ENCODE assay signal across 17 mouse cellular contexts in the genomic region with DNA sequence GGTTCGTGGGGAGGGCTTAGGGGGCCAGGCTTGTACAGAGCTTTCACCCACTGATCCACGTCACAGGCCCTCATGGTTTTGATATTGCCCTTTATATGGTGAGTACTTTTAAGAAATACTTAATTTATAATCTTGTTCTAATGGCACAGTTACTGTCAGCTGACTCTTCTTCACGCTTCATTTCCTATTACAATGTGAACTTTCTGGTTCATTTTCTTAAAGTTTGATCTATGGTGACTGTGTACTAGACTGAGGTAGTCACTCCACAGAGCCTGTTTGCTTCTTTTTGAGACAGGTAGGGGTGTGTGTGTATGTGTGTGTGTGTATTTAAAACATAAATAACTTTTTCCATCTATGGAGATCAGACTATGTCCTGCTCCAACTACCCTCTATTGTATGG.
"Had no signal": no experiment of that assay in that cellular context is flagged by ENCODE, and none has a peak within 500 bp of the region (broad histone marks: within the 10 kb centered on the region; RNA-seq: fewer than 3 reads in every experiment).

No protein-coding gene starts in this region.

- H3K36me3 ChIP-seq: lung, embryonic 15.5 days; midbrain, embryonic 13.5 days; midbrain, embryonic 15.5 days; neural tube, embryonic 12.5 days; stomach, embryonic 15.5 days had no signal

- H3K4me2 ChIP-seq: lung, embryonic 15.5 days; midbrain, embryonic 11.5 days; midbrain, embryonic 13.5 days; midbrain, embryonic 15.5 days; neural tube, embryonic 12.5 days; stomach, embryonic 15.5 days had no signal

- H3K27me3 ChIP-seq: lung, embryonic 15.5 days; stomach, embryonic 15.5 days had no signal

- H3K9me3 ChIP-seq: lung, embryonic 15.5 days; megakaryocyte, embryonic 14.5 days; midbrain, embryonic 13.5 days; midbrain, embryonic 15.5 days; neural tube, embryonic 12.5 days; stomach, embryonic 15.5 days had no signal

- ATAC-seq: lung, postnatal 0 days; midbrain, embryonic 13.5 days; midbrain, embryonic 15.5 days had no signal

- DNase-seq: lung, adult 2 months; lung, postnatal 14 days; lung, postnatal 36 days; right cerebral cortex, postnatal 14 days; thymus, adult 2 months; thymus, postnatal 25 days; thymus, postnatal 4 days had no signal

- H3K4me3 ChIP-seq: lung, embryonic 15.5 days; megakaryocyte, embryonic 14.5 days; midbrain, embryonic 13.5 days; midbrain, embryonic 15.5 days; neural tube, embryonic 12.5 days; stomach, embryonic 15.5 days had no signal

- H3K27ac ChIP-seq: lung, embryonic 15.5 days; macrophage; midbrain, embryonic 13.5 days; midbrain, embryonic 15.5 days; neural tube, embryonic 12.5 days; stomach, embryonic 15.5 days; stomach, postnatal 0 days had no signal

- H3K9ac ChIP-seq: lung, embryonic 15.5 days; midbrain, embryonic 13.5 days; midbrain, embryonic 15.5 days; neural tube, embryonic 12.5 days; stomach, embryonic 15.5 days had no signal
